Mouse (Mus musculus): ENCODE results near the gene Fmc1. TPM values are rescaled to one million over a fixed set of nuclear protein-coding genes. Genes with fewer than 3 reads are reported as not detected.

Fmc1 gene
- total RNA-seq, 1 experiment from 2014 or later = 174 TPM

DNA sequence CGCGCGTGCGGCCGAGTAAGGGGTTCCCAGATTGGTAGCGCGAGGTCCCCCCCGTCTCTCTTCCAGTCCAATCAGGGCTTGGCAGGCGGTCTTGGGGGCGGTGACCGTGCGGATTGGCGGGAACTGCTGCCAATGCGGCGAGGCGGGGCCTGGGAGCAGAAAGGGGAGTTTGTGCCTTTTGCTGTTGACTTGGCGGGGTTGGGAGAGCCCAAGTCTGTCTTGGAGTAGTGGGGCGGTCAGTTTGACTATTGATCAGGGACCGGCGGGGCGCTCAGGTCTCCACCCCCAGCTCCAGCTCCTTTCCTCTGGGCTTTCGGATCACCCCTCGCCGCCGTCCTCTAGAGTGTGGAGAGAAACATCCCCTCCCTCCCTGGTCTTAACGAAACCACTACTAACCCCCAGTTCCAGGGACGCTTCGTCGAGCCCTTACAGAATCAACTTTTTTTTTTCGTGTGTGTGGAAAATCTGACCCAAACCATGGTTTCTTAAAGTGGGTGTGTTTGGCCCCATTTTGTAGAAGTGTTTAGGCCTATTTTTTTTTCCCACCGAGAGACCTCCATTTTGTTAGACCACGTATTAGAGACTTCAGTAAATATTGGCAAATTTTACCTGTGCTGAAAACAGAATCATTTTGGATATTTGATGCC, 18.8 kb downstream of the Fmc1 start:
- DNase-seq = peak; percentile 99

DNA sequence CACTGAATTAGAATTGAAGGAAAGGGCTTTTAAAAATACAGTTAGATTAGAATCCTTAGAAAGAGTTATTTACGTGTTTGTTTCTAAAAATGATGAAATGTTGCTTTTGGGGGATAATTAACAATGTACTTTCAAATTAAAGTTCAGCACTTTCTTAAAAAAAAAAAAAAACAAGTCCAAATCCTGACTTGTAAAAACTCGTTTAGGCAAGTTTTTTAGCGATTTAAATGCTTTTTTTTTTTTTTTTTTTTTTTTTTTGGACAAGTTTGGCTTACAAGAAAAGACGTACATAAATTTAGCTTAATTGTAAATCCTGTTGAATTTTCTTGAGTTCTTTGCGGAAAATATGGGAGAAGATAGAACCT, 19.3 kb downstream of the Fmc1 start:
- DNase-seq = no peak

DNA sequence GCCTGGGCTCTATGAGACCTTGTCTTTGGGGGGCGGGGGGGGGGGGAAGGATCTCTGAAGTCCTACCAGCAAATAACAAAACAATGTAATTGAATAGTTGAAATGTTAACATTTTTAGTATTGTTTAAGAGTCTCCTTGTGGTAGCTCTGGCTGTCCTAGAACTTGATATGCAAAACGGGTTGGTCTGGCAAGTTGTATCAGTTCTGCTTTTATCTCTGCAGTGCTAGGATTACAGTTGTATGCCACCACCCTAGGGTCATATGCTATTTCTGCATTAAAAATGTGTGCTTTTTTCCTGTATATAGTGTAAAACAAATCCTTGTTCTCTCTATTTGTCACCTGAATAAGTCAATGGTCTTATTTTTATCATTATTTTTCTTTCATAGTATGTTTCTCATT, 42.8 kb downstream of the Fmc1 start:
- DNase-seq = no peak

DNA sequence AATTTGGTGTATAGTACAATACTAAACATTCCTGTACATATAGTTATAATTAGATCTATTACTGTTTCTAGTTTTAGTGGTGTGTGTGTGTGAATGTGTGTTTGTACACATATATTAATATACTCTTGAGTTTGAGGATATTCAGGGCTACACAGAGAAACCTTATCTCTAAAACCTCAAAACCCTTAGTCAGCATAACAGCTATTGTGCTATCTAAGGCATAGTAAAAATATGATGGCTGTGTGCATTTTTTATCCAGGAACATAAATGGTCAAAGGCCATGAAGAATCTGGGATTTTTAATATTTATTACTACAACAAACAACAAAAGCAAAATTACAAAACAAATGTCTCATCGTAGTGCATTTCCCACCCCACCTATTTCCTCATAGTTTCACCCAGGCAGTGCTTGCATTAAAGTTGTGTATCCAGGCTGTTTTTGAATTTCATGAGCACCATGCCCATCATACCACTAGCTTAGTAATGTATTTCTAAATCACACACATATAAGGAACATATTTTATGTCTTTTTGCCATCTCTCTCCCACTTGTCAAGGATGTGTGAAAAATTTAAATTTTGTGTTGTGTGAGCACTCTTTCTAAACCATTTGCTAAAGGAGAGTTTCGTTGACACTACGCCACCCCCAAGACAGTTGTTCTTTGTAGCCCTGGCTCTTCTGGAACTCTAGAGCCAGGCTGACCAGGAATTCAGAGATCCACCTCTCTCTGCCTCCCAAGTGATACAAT, 47.0 kb downstream of the Fmc1 start:
- DNase-seq = no peak

- DNase-seq = no peak
These were observed 48.4 kb downstream of the Fmc1 start for GRCm38 (mm10) chr6:38581711-38582110.

Small RNA genes lying within 50 kb of the gene (microRNA-seq; reads per million reads assigned to microRNA genes)
- gene Mir7670 = 0 to 0.38 reads per million in 2 experiments

Other genes with a start within 250 kb of the Fmc1 start
- gene Zc3hav1l, start 234.2 kb upstream of the Fmc1 start, total RNA-seq (2021) = 4.3 and 5.0 TPM in 2 replicates
- gene Zc3hav1, start 178.9 kb upstream of the Fmc1 start, total RNA-seq (2021) = 45.0 and 49.5 TPM in 2 replicates
- gene Ttc26, start 152.0 kb upstream of the Fmc1 start, total RNA-seq (2021) = 1.6 and 3.3 TPM in 2 replicates
- 27.6 and 29.0 TPM in 2 replicates for gene Ubn2, start 99.6 kb upstream of the Fmc1 start, total RNA-seq (2021)
- 154 and 173 TPM in 2 replicates for gene Luc7l2, start 17.8 kb downstream of the Fmc1 start, total RNA-seq (2021)
- 0.78 and 1.1 TPM in 2 replicates for gene Klrg2, start 103.7 kb downstream of the Fmc1 start, total RNA-seq (2021)
- 3.7 TPM in 2 replicates for gene Clec2l, start 129.6 kb downstream of the Fmc1 start, total RNA-seq (2021)